Mouse (Mus musculus) adrenal gland, adult (tissue): Measurements from ENCODE around the gene Gpam.

ENCODE experiments used
- DNase-seq, 2 experiments: peaks; one replicate each; pipeline ENCODE4 v3.0.0; 2022 to 2023; ENCODE audit warnings: low spot score in 1 of 2; ENCODE audit not compliant: inconsistent age in 2 of 2

The Gpam gene

DNA sequence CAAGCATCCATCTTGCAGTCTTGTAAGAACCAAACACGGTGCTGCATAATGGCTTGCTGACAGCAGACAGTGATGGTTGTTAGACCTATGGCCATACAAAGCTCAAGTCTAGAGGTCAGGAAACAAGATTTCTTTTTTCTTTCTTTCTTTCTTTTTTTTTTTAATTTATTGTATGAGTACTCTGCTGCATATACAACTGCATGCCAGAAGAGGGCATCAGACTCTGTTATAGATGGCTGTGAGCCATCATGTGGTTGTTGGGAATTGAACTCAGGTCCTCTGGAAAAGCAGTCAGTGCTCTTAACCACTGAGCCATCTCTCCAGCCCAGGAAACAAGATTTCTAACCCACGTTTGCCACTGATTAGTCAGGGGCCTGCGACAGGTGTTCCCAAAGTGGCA, 54.0 kb downstream of the Gpam start:
- DNase-seq: peak in 1 of 2 experiments; percentile 41

DNA sequence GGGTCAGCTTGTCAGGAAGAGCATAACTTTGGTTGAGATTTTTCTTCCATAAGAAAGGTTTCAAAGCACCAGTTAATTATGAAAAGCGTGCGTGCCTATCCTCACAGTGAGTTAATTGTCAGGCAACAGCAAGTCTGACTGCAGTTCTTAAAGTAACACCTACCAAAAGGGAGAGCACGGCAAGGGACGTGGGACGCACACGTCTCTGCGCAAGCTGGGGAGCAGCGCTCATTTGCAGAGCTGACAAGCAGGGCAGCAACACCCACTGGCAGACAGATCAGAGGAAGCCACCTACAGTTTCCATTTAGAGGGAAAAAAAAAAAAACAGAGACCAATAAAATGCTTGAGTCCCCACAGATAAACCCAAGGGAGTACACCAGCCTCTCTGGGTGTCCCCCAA, 58.0 kb downstream of the Gpam start:
- no peak for DNase-seq

DNA sequence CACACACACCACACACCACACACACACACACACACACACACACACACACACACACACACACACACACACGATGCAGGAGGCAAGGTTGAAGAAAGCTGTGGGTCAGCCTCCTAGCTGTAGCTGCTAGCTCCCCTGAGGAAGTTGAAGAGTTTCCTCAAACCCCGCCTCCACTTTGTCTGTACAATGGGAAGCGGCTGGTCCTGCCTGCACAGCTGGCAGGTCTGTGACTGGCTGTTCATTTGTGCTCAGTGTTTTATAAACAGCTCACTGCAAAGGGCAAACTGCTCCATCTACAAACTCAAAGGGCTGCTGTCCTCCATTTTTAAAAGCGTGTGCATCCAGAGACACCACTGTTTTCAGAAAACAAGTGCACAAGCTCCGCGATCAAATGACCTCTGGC, 63.8 kb downstream of the Gpam start:
- no peak for DNase-seq

DNA sequence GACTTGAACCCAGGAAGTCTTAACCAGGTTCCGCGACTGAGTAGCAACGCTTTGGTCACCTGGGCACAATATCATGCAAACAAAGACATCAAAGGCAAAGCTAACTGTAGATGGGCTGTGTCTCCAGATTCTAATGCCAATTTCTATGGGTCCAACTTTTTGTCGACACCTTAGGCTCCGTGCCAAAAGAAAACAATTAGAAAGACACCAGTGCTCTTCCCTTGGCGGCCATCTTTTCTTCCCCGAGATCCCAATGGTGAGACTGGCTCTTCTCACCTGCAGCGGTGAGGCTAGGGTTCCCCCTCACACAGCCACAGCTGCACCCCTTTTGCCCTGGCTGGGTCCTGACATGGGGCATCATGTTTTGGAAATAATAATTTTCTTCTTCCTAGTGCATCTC, 64.5 kb downstream of the Gpam start:
- peak in 1 of 2 experiments; percentile 54 for DNase-seq

DNA sequence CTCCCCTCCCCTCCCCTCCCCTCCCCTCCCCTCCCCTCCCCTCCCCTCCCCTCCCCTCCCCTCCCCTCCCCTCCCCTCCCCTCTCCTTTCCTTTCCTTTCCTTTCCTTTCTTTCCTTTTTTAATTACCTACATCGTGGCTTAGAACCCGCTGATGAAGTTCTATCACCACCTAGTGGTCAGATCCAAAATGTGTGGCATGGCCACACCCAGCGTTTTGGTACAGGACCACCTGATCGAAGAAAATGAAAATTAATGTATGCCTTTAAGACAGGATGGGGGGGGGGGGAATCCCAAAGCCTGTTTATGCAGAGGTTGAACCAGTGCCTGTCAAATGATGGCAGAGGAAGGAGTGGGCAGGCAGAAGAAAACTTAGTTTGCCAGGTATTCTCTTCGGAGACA, 65.1 kb downstream of the Gpam start:
- DNase-seq: peak; percentile 31 to 72

DNA sequence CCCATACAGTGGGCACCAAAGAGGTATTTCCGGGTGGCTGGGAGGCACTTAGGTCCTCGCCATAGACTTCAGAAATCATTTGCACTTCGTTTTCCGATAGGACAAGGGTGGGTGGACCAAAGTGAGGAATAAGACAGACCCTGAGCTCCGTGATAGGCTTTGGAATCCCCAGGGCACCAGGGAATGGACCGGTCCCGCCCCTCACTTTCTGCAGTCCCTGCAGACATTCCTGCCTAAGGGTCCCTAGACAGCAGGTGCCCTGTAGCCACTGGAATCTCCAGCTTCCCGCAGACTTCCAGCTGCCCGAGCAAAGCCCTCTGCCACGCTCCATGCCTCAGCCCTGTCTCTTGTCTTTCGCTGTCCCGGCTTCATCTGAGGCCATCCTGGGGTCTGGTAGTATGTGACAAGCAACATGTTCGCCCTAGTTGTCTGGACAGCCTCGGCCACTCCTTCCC, 65.6 kb downstream of the Gpam start:
- peak in 1 of 2 experiments; percentile 44 for DNase-seq

DNA sequence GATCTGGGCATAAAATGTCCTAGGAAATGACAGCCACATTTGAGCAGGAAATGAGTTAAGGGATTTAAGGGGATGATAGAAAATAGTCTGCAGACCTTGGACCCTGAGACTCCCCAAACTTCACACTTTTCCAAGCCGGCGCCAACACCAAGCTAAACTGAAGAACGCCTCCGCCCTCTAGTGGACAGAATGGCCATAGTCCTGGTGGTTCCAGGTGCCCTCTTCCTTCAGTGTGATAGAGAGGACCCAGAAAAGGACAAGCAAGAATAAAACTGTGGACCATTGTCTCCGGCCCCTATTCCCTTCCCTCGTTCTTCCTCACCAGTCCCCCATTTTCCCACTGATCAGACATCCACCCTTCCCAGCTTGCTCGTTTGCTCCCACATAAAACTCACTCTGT, 66.1 kb downstream of the Gpam start:
- DNase-seq: peak; percentile 66 to 91

DNA sequence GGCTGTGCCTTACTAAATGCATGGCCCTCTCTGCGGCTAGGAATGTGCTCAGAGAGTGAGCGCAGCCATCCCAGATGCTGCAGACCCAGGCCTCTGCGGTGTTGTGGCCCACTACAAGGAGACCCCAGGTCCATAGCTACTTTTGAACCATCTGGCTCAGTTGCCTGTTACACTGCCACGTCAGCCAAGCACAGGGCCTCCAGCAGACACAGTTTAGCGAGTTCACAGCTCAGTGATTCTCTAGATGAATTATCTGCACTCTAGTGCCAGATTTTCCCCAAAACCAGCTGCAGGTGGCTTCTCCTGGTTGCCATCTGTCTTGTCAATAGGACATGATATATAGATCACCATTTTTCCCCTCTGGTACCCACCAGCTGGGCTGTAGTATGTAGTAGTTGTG, 69.6 kb downstream of the Gpam start:
- no peak for DNase-seq

DNA sequence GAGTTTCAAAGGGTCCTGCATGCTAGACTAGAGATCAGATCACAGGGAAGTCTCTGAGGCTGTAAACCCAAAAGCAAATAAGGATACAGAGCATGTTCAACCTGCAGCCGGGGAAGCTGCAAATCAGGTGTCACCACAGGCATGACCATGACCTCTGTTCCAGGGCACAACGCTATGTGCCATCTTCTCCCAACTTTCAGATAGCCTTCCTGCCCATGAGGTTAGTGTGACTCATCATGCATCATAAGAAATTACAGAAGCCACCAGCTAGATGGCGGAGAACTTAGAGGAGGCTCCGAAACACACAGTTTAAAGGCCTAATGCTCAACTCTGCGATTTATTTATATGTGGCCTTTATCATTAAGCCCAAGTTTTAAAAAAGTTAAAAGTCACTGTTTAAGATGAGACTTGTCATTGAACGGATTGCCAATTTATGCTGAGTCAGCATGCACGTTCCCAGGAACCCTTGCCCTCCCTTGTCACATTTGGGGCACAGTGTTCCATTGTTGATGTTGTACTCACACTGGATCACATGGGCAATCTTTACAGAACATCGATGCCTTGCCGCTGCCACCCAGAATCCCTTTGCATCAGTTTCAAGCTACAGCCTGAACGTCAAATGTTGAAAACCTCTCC, 71.3 kb downstream of the Gpam start:
- DNase-seq: peak; percentile 51 to 57

DNA sequence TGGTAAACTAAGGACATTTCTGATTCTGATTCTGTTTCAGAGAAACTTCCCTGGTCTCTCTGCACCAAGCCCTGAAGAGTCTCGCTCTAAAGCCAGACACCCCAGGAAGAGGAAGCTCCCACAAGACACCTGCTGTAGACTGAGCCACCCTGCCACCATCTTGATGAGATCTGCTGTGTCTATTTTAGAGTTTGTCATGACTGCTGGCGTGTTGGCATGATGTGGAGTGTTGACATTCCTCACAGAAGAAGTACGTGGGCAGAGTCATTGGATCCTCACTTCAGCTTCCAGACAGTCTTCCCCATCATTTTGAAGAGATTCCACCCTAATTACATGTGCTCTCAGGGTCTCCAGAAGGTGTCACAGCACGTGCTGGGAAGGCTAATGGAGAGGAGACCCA, 73.9 kb downstream of the Gpam start:
- no peak for DNase-seq

DNA sequence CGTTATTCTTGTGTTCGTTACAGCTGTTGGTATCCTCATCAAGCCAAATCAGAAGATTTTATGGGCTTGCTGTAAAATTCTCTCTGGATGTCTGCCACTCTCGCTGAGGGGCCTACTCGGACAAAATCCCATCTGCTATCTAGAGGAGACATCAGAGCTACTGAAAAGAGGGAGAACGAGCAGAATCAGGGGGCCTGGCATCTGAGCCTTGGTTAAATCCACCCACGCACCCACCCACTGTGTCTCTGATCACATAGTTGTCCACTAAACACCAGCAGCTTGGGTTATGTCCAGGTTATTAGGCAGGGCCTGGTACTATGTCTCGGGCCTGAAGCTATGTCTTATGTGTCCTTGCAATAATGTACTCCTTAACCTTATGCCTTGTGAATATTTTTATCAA, 89.6 kb downstream of the Gpam start:
- no peak for DNase-seq

DNA sequence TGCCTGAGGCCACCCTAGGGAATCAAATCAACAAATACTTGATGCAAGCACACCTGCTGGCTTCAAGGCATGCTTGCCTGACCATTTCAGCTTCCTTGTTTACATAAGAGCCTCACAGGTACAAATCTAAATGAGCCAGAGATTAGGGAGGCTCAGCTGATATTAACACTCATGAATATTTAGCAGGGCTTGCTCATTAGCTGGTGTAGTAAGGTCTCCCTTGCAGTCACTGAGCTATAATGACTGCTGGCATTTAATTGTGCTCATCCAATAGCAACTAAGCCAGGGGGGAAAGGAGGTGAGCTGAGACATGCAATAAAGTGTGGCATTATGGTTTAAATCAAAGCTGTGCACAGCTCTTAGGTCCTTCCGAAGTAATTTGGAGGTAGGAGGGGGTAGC, 108.2 kb downstream of the Gpam start:
- no peak for DNase-seq
